In the genomic region with DNA sequence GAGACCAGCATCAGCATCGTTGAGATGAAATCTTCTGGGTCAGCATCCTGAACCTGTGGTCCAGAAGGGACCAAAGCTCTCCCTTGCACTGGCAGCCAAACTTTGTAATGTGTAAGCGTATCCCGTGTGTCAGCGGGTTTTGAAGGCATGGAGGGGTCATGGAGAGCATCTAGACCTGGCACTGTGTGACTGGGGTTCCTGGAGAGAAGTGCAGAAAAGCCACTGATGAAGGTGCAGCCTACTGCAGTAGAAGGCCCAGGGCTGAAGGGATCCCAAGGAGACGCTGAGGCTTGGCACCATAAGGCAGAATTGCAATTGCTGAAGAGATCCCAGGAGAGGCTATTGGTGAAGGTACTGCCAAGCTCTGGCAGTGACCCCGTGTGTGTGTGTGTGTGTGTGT, we compare ENCODE assay signal across 27 mouse cellular contexts. TPM values are rescaled to one million over a fixed set of nuclear protein-coding genes. Genes with fewer than 3 reads are reported as not detected.
DNase-seq lines count a peak whose midpoint lies in the region; ATAC-seq lines count a peak whose summit lies in the region.
"Had no signal": no experiment of that assay in that cellular context is flagged by ENCODE, and none has a peak within 500 bp of the region (broad histone marks: within the 10 kb centered on the region; RNA-seq: fewer than 3 reads in every experiment).

No protein-coding gene starts in this region.

- H3K4me1 ChIP-seq in heart, embryonic 13.5 days, result peaks cover 31% of the 10 kb centered on the region
- peaks cover 17% of the 10 kb centered on the region for H3K4me1 ChIP-seq in heart, embryonic 16.5 days (ENCODE audit: control insufficient read depth, insufficient read depth, low read length)

- 70% methylated on average over 6 of the region's 6 CpGs for WGBS in heart, embryonic 13.5 days
- WGBS in heart, embryonic 16.5 days, result 77% methylated on average over 6 of the region's 6 CpGs

- H3K4me2 ChIP-seq in heart, embryonic 13.5 days, result no peak overlapping the region
- H3K4me2 ChIP-seq in heart, embryonic 16.5 days (ENCODE audit: low read depth, low read length), result no peak overlapping the region
- H3K4me2 ChIP-seq: embryonic facial prominence, embryonic 13.5 days; forebrain, embryonic 12.5 days; forebrain, embryonic 15.5 days; hindbrain, embryonic 13.5 days; intestine, embryonic 15.5 days; kidney, embryonic 15.5 days had no signal

- DNase-seq in gastrocnemius, adult 18-20 months (ENCODE audit: low spot score), result peak; percentile 16
- no peak for DNase-seq in gastrocnemius, postnatal 4 days (ENCODE audit: low spot score in 2 of 2)
- DNase-seq in heart, postnatal 25 days (ENCODE audit: low spot score), result no peak
- DNase-seq in heart, adult 8-10 months (ENCODE audit: low spot score), result no peak
- DNase-seq: adrenal gland, adult 8-10 months; cerebellum, adult 11-12 months; cerebellum, adult 8-10 months; cerebellum, postnatal 36 days; gastrocnemius, postnatal 36 days had no signal

- H3K9ac ChIP-seq in heart, embryonic 13.5 days, result no peak overlapping the region
- H3K9ac ChIP-seq in heart, embryonic 16.5 days (ENCODE audit: low read length), result no peak overlapping the region
- H3K9ac ChIP-seq: embryonic facial prominence, embryonic 13.5 days; forebrain, embryonic 12.5 days; forebrain, embryonic 15.5 days; hindbrain, embryonic 13.5 days; intestine, embryonic 15.5 days; kidney, embryonic 15.5 days had no signal

- H3K27me3 ChIP-seq in heart, embryonic 13.5 days (replicated peaks), result peaks cover 5% of the 10 kb centered on the region; the same call in 1 of the 2 replicates
- H3K27me3 ChIP-seq in heart, embryonic 16.5 days (ENCODE audit: control insufficient read depth, insufficient read depth, low read length), result no peaks in the 10 kb centered on the region
- H3K27me3 ChIP-seq: forebrain, embryonic 15.5 days; intestine, embryonic 15.5 days; kidney, embryonic 15.5 days had no signal

- no peak overlapping the region for H3K4me3 ChIP-seq in heart, embryonic 13.5 days
- H3K4me3 ChIP-seq in heart, embryonic 16.5 days (ENCODE audit: low read length), result no peak overlapping the region
- H3K4me3 ChIP-seq: embryonic facial prominence, embryonic 10.5 days; embryonic facial prominence, embryonic 13.5 days; erythroblast, embryonic 14.5 days; forebrain, embryonic 12.5 days; forebrain, embryonic 15.5 days; heart, embryonic 10.5 days; hindbrain, embryonic 10.5 days; hindbrain, embryonic 13.5 days; intestine, embryonic 15.5 days; kidney, embryonic 15.5 days had no signal

- H3K9me3 ChIP-seq in heart, embryonic 13.5 days, result no peaks in the 10 kb centered on the region
- no peaks in the 10 kb centered on the region for H3K9me3 ChIP-seq in heart, embryonic 16.5 days (replicated peaks; ENCODE audit: control insufficient read depth, low read length)
- H3K9me3 ChIP-seq: embryonic facial prominence, embryonic 10.5 days; embryonic facial prominence, embryonic 13.5 days; forebrain, embryonic 12.5 days; forebrain, embryonic 15.5 days; heart, embryonic 10.5 days; hindbrain, embryonic 10.5 days; hindbrain, embryonic 13.5 days; intestine, embryonic 15.5 days; kidney, embryonic 15.5 days had no signal

- H3K36me3 ChIP-seq in heart, embryonic 13.5 days, result peaks cover 4% of the 10 kb centered on the region
- H3K36me3 ChIP-seq in heart, embryonic 16.5 days (ENCODE audit: control insufficient read depth, insufficient read depth), result no peaks in the 10 kb centered on the region
- H3K36me3 ChIP-seq: embryonic facial prominence, embryonic 10.5 days; embryonic facial prominence, embryonic 13.5 days; forebrain, embryonic 12.5 days; forebrain, embryonic 15.5 days; hindbrain, embryonic 10.5 days; hindbrain, embryonic 13.5 days; intestine, embryonic 15.5 days; kidney, embryonic 15.5 days had no signal

- intact Hi-C loops in heart, postnatal 25 days (cut with DNase I), result no loop called here

- peak overlapping the region; percentile 45; the same call in 1 of the 2 replicates for H3K27ac ChIP-seq in heart, embryonic 13.5 days (replicated peaks)
- H3K27ac ChIP-seq in heart, embryonic 16.5 days (ENCODE audit: low read length), result peak overlapping the region; percentile 16; the same call in 1 of the 2 replicates
- H3K27ac ChIP-seq: embryonic facial prominence, embryonic 10.5 days; embryonic facial prominence, embryonic 13.5 days; forebrain, embryonic 12.5 days; forebrain, embryonic 15.5 days; heart, embryonic 10.5 days; hindbrain, embryonic 10.5 days; hindbrain, embryonic 13.5 days; intestine, embryonic 15.5 days; kidney, embryonic 15.5 days had no signal

- ATAC-seq in heart, embryonic 13.5 days (ENCODE audit: extremely low read depth, insufficient number of reproducible peaks, low FRiP score, low TSS enrichment), result no peak
- no peak for ATAC-seq in heart, embryonic 16.5 days (replicated peaks; ENCODE audit: extremely low read depth, insufficient read depth, low FRiP score)
- ATAC-seq: CD4-positive, CD25-positive, alpha-beta regulatory T cell, adult 4 months; forebrain, embryonic 15.5 days; hindbrain, embryonic 16.5 days; intestine, embryonic 15.5 days had no signal

RNA-seq across cellular contexts. Expression of a gene that starts 6.5 kb away (rescaled TPM):
- total RNA-seq in gastrocnemius, adult 18-20 months (2021), result 1 to 10 TPM in 1 of 2 experiments, under 1 TPM in 1; 0.87 to 1.0 TPM
- not detected for total RNA-seq in gastrocnemius, postnatal 4 days (2021)
- polyA plus RNA-seq in heart, embryonic 13.5 days (2015; fragmentation: Nextera tagmentation; extraction: Ambion mirVana), result not detected in 2 replicates
- total RNA-seq in heart, postnatal 25 days (2021), result 1 to 10 TPM in 1 of 2 experiments, under 1 TPM in 1; 0.50 to 1.5 TPM
- not detected in 2 replicates for polyA plus RNA-seq in heart, embryonic 16.5 days (2015; fragmentation: Nextera tagmentation; extraction: Ambion mirVana)
- 1 to 10 TPM in 1 of 4 experiments, under 1 TPM in 3; 0.82 to 1.5 (median 0.93) TPM for total RNA-seq in heart, adult 8-10 months (2022)
- total RNA-seq: gastrocnemius, postnatal 10 days; MEL had no signal
- polyA plus RNA-seq: C2C12; CD4-positive, CD25-positive, alpha-beta regulatory T cell, adult 4 months; embryonic facial prominence, embryonic 10.5 days; embryonic facial prominence, embryonic 13.5 days; erythroblast, embryonic 14.5 days; forebrain, embryonic 12.5 days; forebrain, embryonic 15.5 days; heart, embryonic 10.5 days; hindbrain, embryonic 10.5 days; hindbrain, embryonic 13.5 days; intestine, embryonic 15.5 days; kidney, embryonic 15.5 days had no signal

RNA-seq across cellular contexts. Expression of a gene that starts 8.8 kb away (rescaled TPM):
- total RNA-seq in gastrocnemius, adult 18-20 months (2021), result 100 to 1,000 TPM; 331 to 560 TPM
- 100 to 1,000 TPM; 154 to 183 TPM for total RNA-seq in gastrocnemius, postnatal 4 days (2021)
- 183 and 184 TPM in 2 replicates for polyA plus RNA-seq in heart, embryonic 13.5 days (2015; fragmentation: Nextera tagmentation; extraction: Ambion mirVana)
- 1,000 to 10,000 TPM; 1,043 to 1,140 TPM for total RNA-seq in heart, postnatal 25 days (2021)
- polyA plus RNA-seq in heart, embryonic 16.5 days (2015; fragmentation: Nextera tagmentation; extraction: Ambion mirVana), result 224 and 293 TPM in 2 replicates
- total RNA-seq in heart, adult 8-10 months (2022), result 1,000 to 10,000 TPM; 1,512 to 1,942 (median 1,609) TPM
- total RNA-seq: MEL had no signal
- polyA plus RNA-seq: CD4-positive, CD25-positive, alpha-beta regulatory T cell, adult 4 months; embryonic facial prominence, embryonic 10.5 days; embryonic facial prominence, embryonic 13.5 days; erythroblast, embryonic 14.5 days; forebrain, embryonic 12.5 days; forebrain, embryonic 15.5 days; hindbrain, embryonic 10.5 days had no signal

RNA-seq across cellular contexts. Expression of a gene that starts 13.6 kb away (rescaled TPM):
- under 1 TPM in 1 of 2 experiments, not detected in 1; 0.40 TPM for total RNA-seq in gastrocnemius, adult 18-20 months (2021)
- under 1 TPM; 0.34 to 0.88 TPM for total RNA-seq in gastrocnemius, postnatal 4 days (2021)
- 0.79 and 0.99 TPM in 2 replicates for polyA plus RNA-seq in heart, embryonic 13.5 days (2015; fragmentation: Nextera tagmentation; extraction: Ambion mirVana)
- total RNA-seq in heart, postnatal 25 days (2021), result 1 to 10 TPM in 1 of 2 experiments, under 1 TPM in 1; 0.60 to 1.5 TPM
- polyA plus RNA-seq in heart, embryonic 16.5 days (2015; fragmentation: Nextera tagmentation; extraction: Ambion mirVana), result 0.34 and 0.49 TPM in 2 replicates
- 1 to 10 TPM in 1 of 4 experiments, under 1 TPM in 3; 0.33 to 1.5 (median 0.59) TPM for total RNA-seq in heart, adult 8-10 months (2022)
- total RNA-seq: adrenal gland, adult 8-10 months; MEL had no signal
- polyA plus RNA-seq: C2C12; CD4-positive, CD25-positive, alpha-beta regulatory T cell, adult 4 months; cortical plate, adult 2 months; embryonic facial prominence, embryonic 13.5 days; erythroblast, embryonic 14.5 days; forebrain, embryonic 12.5 days; forebrain, embryonic 15.5 days; hindbrain, embryonic 10.5 days; hindbrain, embryonic 13.5 days; hindbrain, embryonic 16.5 days; intestine, embryonic 15.5 days had no signal

RNA-seq across cellular contexts. Expression of a gene that starts 15.1 kb away (rescaled TPM):
- 10 to 100 TPM; 29.2 to 32.2 TPM for total RNA-seq in gastrocnemius, adult 18-20 months (2021)
- 10 to 100 TPM; 19.9 to 21.2 TPM for total RNA-seq in gastrocnemius, postnatal 4 days (2021)
- 23.3 and 23.4 TPM in 2 replicates for polyA plus RNA-seq in heart, embryonic 13.5 days (2015; fragmentation: Nextera tagmentation; extraction: Ambion mirVana)
- 10 to 100 TPM; 22.7 to 23.5 TPM for total RNA-seq in heart, postnatal 25 days (2021)
- polyA plus RNA-seq in heart, embryonic 16.5 days (2015; fragmentation: Nextera tagmentation; extraction: Ambion mirVana), result 22.2 and 26.1 TPM in 2 replicates
- total RNA-seq in heart, adult 8-10 months (2022), result 10 to 100 TPM; 24.8 to 28.4 (median 26.5) TPM

RNA-seq across cellular contexts. Expression of a gene that starts 30.9 kb away (rescaled TPM):
- total RNA-seq in gastrocnemius, adult 18-20 months (2021), result not detected
- 1 to 10 TPM; 1.6 to 2.6 TPM for total RNA-seq in gastrocnemius, postnatal 4 days (2021)
- polyA plus RNA-seq in heart, embryonic 13.5 days (2015; fragmentation: Nextera tagmentation; extraction: Ambion mirVana), result 0.10 TPM in 1 of 2 replicates, not detected in the other
- not detected for total RNA-seq in heart, postnatal 25 days (2021)
- 0.11 TPM in 1 of 2 replicates, not detected in the other for polyA plus RNA-seq in heart, embryonic 16.5 days (2015; fragmentation: Nextera tagmentation; extraction: Ambion mirVana)
- not detected for total RNA-seq in heart, adult 8-10 months (2022)
- total RNA-seq: adrenal gland, adult 8-10 months; MEL had no signal
- polyA plus RNA-seq: C2C12; CD4-positive, CD25-positive, alpha-beta regulatory T cell, adult 4 months; cortical plate, adult 2 months; erythroblast, embryonic 14.5 days; forebrain, embryonic 12.5 days; forebrain, embryonic 15.5 days had no signal
